Mouse (Mus musculus) spleen, postnatal 10 days (tissue): ENCODE results near the gene Tshz2.

Source experiments
- DNase-seq, 2 experiments: peaks; one replicate each; pipeline ENCODE4 v3.0.0; 2021 to 2022; ENCODE audit warnings: low spot score in 2 of 2

The Tshz2 gene

DNA sequence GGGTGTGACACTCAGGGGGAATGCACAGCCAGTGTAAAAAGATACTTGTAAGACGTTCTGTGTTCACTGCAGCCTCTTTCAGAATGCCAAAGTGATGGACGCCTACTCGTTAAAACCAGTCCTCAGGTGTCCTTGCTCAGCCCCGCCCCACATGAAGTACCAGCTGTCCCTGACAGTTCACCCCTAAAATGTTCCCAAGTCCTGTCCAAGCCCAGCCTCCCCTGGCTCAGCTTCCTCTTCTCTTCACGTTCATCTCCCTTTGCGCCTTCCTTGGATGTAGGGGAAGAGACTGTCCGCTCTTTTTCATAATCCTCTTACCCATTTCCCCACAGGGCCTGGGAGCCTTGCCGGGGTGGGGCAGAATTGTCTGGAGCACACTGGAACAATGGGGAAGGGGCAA is 374.0 kb downstream of the Tshz2 start:
- DNase-seq = no peak

DNA sequence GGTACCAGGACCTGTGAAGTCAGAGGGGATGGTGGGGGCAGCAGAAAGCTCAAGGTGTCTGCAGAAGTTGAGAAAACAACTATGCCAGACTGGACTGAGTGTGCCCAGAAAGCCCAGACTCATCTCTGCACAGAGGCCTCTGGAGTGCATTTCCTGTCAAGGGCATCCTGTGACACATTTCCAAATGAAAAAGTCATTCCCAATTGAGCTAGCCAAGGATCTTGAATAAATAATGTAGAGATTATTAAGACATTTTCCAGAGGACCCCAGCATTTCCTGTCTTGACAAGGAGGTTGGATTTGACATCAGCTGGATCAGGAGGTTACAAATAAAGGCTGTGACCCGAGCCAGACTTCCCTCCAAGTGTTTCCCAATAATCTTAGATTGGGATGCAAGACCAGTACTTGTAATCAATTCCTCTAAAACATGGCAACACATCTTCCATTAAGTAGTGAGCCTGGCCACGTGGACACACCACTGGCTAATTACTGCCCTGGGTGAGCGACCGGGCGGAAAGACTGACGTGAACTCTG is 374.7 kb downstream of the Tshz2 start:
- DNase-seq = no peak

DNA sequence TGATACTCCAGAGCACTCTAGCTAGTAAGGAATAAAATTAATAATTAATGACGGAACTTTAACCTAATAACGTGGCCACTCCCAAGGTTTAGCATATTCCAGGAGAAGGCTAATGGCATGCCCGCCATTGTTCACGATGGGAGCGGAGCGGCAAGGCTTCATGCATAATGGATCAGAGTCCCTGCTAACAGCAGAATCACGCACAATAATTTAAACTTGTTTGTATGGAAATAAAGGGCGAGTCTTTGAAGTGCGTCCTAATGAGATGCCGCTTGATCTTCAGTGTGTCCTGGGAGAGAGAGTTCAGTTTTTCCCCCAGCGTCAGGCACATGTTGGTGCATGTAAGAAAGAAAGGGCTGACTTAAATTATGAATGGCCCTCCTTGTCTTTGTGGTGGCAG is 376.9 kb downstream of the Tshz2 start:
- no peak for DNase-seq

DNA sequence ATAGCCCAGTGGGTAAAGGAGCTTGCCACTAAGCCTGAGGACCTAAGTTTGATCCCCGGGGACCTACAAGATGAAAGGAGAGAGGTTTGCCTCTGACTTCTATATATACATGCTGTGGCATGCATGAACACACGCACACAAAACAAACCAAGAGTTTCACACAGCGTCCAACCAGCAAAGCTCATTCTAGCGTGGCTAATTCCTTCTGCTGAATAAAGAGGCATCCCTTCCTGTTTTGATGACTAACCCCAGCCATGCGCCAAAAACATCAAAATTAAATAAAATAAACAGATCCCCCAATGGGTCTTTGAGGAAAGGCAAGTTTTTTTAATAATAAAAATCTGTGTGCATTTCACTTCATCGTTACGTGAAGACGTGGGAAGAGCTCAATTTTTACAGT is 379.0 kb downstream of the Tshz2 start:
- no peak for DNase-seq

DNA sequence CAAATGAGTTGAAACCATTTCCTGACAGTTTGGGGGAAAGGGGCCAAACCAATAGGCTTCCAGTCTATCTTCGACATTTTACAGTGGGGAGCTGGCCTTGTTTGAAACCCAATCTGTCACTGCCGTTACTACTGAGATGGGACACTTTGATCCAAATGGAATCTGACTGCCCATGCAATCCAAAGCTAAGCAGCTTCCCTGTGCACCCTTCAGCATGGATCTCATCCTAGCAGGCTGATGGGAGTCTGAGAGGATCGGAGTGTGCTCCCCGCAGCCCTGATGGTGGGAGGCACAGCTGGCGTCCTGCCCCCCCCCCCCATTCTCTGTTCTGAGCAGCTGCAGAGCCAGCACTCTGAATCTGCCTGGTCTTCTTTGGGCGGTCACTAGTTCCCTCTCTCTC is 384.5 kb downstream of the Tshz2 start:
- DNase-seq = no peak

DNA sequence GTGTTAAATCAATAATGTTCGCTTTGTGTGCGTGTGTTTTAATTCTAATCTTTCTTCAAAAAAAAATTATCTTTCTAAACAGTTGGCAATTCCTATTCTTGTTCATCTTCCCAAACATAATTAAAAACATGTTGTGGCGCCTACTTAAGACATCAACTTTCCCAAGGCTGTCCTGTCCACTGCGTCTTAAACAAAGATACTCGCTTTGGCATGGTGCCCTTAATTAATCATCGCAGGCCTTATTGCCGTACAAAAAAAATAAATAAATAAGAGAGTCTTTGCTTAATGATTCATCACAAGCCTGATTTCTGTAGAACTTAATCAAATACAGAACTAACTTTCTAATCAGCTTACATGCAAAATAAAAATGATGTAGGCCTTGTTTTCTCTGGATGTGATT is 385.1 kb downstream of the Tshz2 start:
- no peak for DNase-seq

DNA sequence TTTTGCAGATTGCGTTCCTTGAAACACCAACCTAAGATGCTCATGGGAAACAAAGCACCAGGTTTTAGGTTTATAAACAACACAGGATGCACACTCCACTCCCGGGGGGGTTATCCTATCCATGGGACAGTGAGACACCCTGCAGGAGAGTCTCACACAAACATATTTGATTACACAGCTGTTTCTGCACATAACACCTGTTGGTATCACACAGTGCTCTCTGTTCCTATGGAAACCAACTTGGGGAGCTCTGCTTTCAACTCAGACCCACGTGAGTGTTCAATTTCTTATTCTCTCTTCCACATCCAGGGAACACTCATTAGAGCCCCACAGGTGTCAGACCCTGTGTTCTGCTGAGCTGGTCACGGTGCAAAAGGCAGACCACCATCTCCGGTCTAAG is 390.1 kb downstream of the Tshz2 start:
- DNase-seq = no peak

DNA sequence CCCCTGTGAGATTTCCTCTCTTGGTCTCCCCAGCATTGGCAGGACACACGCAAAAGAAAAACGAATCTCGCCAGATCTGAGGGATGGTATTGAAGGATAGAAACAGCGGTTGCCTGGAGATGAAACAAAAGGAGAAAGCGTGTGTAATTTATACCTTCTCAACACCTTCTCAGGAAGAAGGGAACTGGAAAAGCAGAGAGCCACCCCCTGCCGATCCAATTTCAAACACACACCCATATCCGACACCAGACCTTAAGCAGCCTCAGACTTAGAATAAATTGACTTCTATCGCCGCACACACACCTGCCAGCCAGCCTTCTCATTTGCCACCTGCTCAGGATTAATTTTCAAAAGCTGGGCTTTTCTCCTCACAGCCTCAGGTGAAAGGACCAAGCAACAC is 390.9 kb downstream of the Tshz2 start:
- DNase-seq = no peak

DNA sequence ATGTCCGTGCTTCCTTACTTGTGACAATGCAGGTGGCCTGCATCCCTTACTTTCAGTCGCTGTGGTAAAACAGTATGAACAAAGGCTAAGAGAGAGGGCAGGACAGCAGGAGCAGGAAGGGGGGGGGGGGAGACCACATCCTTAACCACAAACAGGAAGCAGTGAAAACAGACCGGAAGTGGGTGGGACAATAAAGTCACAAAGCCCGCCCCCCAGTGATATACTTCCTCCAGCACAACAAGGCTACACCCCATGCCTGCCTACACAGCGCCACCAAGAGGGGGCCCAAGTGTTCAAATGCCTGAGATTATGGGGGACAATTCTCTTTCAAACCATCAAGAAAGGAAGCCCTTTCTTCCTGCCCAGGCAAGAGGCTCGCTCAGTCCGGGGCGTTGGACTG is 392.1 kb downstream of the Tshz2 start:
- DNase-seq = peak in 1 of 2 experiments; percentile 45

DNA sequence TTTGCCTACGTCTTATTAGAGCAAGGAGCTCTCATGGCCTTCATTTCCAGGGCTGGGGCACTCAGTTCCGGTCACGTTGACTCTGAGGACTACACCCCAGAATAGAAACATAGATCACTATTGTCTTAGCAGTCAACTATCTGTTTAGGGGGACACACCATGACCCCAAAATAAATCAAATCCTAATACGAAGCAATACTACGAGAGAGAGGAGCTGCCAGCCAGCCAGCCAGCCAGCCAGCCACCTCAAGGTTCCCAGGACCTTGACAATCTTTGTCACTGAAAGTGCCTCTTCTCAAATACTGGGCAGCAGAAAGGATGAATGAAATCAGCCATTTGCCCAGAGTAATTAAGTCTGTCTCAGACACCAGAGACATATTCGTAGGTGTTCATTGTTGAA is 393.1 kb downstream of the Tshz2 start:
- DNase-seq = no peak

DNA sequence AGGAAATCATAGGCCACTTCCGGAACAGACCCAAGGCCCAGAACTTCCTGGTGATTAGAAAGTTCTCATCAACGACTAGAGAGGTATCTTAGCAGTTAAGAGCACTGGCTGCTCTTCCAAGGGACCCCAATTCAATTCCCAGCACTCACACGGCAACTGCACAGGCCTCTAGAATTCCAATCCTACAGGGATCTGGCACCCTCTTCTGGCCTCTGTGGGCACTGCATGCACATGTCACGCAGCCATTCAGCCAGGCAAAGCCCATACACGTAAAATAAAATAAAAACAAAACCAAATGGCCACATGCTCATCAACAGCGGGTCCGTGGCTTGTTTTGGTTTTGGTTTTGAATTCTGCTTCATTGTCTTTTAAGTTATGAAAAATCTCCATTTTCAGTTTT is 395.0 kb downstream of the Tshz2 start:
- no peak for DNase-seq

DNA sequence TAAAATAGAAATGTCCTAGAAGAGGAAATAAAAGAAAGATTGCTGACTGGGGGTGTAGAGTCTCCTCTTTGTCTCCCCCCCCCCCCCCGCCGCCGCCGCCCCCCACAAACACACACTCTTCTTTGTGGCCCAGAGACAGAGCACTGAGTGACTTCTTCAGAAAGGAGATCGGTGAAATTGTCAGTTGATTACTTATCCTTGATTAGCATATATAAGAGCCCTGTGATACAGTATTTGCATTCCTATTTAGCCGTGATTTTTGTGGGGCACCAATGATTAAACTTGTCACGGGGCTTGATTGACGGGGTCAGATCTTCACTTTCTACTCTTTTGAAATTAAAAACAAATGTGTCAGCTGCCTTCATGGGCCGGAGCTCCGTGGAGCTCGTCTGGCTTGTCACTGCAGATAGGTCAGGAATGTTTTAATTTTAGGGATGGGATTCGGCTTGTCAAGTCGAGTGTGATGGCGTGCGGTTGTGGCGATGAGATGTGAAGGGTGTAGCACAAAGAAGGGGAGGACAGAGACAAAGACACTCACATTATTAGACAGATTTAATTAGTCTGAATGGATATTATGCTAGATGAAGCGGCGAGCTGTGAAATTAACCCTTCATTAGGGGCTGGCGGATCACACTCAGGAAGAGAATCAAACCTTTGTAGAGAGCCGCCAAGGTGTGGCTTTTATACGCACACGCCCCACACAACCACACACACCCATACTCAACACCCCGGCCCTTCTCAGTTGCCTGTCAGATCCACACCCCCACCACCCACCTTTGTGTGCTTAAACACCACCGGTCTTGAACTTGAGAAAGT is 395.9 kb downstream of the Tshz2 start:
- no peak for DNase-seq

DNA sequence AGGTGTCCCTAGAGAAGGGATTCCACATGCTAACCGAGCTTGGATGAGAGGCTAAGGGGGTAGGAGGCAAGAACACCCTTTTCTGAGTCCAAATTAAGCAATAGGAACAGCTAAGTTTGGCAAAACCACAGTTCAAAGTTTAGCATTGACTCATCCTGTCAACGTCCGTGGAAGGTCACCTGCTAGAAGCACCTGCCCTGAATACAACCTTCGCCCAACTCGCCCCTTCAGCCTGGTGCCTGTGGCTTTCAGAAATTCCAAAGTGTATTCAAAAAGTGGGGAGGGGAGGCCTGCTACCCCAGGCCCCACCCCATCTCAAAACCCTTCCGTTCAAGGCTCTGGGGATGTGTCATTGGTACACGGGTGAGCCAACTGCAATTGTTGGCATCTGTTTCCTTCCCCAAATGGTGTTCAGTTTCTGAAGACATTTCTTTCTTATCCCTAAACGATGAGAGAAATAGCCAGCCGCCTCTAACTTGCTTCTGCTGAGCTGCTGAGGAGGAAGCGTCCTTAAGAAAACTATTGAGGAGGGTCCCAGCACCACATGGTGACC is 396.6 kb downstream of the Tshz2 start:
- DNase-seq = no peak

DNA sequence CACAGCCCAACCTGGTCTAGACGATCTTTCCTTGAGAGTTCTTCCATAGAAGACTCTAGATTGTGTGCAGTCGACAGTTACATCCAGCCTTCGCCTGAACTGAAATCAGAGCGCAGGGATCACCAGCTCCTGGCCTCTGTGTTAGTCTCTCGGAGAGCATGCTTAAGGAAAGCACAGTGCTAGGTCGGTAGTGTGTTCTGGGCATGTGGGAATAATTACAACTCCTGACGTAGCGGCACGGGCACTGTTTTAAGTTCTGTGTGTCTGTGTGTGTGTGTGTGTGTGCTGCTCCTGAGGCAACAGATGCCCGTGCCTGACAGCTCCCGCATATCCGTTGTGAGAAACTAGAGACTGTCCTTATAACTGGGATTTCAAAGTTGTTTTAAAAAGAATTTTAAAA is 398.4 kb downstream of the Tshz2 start:
- DNase-seq = no peak

DNA sequence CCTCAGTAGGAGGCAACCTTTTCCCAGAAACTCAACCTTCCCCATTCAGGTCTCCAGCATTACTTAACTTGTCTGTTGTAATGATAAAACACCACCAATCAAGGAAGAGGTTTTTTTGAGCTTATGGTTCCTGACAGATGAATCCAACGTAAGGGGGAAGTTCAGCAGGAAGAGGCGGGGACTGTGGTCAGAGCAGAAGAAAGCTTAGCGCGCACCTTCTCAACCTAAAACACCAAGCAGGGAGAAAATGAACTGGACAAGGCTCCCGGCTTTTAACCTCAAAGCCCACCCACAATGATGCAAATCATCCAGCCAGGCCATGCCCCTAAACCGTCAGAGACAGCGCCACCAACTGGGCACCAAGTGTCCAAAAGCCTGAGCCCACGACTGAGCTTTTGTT is 399.1 kb downstream of the Tshz2 start:
- DNase-seq = no peak

DNA sequence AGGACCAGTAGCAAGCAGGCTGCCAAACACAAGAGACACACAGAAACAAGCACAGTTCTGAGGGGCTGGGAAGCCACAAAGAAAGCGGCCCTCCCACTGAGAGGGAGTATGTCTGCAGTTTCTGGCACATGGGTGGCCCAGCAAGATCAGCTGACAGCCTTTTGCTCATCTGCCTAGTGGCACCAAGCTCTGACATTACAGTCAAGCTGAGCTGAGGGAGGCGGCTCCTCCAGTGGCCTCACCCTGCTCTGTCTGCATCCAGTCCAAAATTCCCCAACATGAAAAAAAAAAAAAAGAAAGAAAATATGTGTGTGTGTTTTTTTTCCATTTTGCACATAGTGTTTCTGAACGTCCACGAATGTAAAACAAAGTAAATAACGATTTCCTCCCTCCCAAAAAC is 400.4 kb downstream of the Tshz2 start:
- DNase-seq = no peak

DNA sequence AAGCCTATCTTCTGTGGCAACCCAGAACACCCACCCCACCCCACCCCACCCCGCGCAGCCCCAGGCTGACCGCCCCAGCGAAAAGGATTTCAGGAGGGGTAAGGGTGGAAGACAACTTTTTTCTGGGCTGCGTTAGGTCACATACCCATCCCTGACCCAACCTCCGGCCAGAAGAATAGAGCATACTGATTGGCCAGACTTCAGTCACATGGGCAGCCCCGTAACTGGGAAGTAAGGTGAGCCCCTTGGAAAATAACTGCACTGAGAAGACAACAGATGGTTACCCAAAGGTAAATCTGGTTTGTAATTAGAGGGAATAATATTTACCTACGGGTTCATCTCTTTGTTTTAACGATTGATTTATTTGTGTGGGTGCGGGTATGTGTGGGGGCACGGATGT is 402.0 kb downstream of the Tshz2 start:
- DNase-seq = no peak

DNA sequence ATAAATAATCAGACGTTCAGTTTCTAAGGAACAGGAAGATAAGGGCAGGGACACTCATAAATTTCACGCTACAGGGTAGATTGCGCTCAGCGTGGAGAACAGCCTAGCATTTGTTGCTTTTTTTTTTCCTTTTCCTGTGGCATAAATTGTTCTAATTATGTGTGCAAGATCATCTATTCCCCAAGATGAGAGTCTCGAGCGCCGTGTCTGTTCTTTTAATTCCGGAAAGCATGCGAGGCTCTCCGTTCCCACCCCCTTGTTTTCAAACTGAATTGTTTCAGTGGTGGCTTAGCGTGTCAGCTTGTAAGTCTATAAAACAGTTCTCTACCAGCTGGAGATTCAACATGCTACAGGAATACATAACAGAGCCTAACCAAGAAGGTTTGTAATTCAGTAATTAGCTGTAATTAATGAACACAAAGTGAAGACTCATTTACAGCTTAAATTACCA is 404.0 kb downstream of the Tshz2 start:
- no peak for DNase-seq

DNA sequence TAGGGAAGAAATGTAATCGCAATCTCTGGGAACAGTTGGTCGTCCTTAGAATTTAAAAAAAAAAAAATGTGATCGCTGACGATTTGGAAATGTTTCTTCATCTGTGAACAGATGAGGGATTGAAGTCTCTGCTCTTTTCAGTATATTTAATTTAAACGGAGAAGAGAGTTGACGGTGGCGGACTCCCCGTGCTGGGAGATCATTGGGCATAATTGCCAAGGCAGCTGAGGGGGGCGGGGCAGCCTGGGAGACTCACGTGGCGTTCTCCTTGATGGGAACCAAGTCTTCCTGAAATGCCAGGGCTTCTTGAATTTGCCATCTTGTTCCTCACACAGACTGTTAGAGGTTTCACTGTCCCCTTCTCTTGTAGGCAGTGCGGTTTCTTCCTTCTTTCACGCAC is 404.5 kb downstream of the Tshz2 start:
- no peak for DNase-seq

DNA sequence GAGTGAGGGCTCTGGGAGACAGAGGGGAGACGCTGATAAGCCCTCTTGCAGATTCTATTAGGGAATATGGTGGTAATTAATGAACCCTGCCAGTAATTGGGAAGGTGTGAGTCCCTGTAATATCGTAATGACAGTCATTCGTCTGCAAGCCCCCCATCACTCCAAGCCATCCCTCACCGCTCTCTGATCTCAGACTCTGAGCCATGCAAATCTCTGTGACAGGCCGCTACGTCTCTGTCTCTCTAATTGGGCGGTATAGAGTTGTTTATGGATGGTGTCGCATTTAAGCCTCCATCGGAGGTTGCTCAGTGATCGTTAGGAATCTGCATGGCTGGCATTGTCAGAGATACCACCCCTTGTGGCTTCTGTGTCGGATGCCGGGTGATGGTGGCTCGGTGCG is 407.0 kb downstream of the Tshz2 start:
- no peak for DNase-seq

DNA sequence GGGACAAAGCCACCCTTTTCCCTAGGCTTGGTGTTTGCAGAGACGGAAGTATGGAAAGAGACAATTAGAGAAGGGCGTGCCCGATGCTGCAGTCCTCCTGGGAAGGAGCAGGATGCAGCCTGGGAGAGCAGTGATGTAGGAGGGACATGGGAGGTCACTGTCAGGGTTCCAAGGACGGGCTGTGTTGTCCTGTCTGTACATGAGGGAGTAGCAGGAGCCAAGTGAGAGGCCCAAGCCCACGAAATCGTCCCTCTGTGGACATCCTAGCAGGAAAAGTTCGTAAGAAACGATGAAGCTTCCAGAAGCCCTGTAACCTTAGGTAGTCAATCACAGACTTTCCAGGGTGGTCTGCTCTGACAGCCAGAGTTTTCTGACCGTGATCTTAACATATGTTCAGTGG is 408.3 kb downstream of the Tshz2 start:
- no peak for DNase-seq

DNA sequence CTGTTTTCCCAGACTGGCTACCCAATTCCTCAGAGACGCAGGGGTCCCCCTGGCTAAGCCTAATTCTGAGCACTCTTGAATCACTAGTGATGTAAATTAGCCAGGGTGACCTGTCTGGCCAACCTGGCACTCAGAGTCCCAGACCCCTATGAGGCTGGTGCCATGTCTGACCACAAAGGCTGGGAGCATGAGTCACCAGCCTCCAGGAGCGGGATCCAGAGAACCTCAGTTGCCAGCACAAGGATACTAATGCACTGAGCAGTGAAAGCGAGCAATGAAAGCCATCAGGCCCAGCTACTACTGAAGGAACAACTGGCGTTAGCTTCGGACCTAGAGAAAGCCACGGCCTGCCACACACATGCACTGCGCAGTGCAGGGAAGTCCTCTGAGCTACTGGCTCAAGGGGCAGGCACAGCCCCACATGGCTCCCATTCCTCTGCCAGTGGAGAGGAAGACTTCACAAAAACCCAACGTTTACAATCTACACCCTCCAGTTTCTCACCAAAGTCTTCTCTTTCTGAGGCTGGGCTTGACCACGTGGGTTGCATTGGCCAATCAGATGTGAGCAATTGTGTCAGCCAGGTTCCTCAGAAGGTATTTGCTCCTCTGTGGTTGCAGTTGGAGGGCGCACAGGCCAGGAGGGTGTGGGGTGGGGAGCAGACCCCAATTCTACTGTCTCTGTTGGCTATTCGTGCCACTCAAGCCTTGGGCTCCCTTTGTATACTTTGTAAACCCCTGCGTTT is 409.8 kb downstream of the Tshz2 start:
- no peak for DNase-seq

DNA sequence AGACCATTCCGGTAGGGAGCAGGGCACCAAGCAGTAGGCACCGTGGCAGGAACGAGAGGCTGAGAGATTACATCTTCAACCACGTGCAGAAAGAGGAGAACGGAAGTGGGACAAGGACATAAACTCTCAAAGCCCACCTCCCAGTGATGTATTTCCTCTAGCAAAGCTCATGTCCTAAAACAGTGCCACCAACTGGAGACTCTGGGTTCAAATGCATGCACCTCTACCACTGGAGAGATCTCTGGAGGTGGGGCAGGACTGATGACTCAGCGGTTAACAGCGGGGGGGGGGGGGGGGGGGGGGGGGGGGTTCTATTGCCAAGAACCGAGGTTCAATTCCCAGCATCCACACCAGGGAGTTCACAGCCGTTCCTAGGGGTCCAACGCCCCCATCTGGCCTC is 410.5 kb downstream of the Tshz2 start:
- DNase-seq = no peak
